Mouse (Mus musculus) adrenal gland, adult 18-20 months (tissue): ENCODE measurements around the gene Ncam1. TPM values are rescaled to one million over a fixed set of nuclear protein-coding genes. Genes with fewer than 3 reads are reported as not detected.

ENCODE experiments used
- DNase-seq, 2 experiments: peaks; one replicate each; pipeline ENCODE4 v3.0.0; 2021 to 2022; ENCODE audit warnings: low spot score in 2 of 2
- total RNA-seq, 2 experiments: library from RNA; stranded (reverse); gene quantifications; 1 replicate in 1 of 2; 2 replicates in 1 of 2; pipeline ENCODE4 v1.2.3; 2021

Ncam1 gene
- total RNA-seq, 2 experiments from 2014 or later: 52.1 to 54.9 TPM

GRCm38 (mm10) chr9:49681848-49682469, 116.8 kb downstream of the Ncam1 start:
- DNase-seq: no peak

DNA sequence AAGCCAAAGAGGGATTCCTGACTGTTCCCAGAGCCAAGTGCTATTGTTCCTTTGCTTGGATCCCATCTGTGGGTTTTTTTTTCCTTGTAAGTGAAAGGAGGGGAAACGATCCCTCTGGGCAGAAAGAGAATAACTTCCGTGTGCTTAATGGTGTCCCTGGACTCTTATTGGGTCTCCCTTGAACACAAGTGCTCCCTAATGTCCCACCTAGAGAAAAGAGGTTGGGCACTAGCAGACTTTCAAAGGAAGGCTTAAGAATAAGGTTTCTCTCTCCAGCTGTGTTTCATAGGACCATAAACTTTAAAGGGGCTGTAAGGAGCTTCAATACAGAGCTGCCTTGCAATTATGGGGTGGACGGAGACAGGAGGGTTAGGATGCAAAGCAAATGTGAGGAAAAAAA, 119.5 kb downstream of the Ncam1 start:
- DNase-seq: no peak

DNA sequence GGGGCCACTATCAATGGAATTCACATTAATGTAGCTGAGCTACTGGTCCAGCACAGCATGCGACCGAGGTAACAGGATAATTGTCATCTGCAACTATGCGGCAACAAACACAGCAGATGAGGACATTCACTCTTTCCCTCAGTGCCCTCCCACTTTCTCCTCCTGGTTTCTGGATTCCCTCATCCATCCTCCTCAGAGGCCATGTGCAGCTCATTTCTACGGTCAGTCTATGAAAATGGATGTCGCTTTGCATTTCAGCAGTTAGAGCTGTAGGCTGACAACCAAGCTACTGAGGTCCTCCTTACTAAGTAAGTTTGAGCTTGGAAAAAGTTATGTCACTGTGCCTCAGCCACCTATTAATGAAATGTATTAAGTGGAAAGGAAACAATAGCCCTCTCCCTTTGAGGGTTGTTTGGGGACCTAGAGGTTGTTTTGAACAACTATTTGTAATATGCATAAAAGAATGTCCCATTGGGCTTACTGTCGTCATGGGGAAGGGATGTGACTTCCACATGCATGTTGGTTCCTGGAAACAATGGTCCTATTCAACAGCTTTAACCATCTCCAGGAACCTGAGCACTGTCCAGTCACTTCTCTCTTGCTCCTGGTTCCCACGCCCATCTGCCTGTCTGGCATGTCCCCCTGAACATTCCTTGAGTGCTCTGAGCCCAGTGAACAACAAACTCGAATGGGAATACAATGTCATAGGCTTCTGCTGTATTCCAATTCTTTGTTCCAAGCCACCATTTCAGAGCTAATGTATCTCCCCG, 122.8 kb downstream of the Ncam1 start:
- no peak for DNase-seq

DNA sequence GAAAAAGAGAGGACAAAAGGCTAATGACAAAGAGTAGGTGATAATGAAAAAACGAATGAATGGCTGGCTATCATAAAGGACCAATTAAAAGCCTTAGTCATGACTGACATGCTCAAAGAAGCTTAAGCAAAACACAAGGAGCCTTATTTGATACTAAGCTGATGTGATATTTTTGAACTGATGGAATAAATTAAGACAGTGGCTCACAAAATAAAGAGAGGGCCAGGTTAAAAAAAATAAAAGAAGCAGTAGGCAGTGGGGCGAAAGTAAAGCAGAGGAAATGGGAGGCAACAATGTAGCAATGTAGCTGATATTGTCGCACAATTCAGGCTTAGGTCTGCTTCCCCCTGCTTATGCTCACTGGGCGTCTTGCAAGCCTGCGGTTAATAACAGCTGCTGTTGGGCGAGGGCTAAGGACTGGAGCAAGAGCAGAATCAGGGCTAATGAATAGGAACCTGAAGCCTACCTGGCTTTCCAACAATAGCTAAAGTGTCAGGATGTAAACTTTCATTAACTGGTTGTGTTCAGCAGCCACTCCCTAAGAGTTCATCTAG, 126.0 kb downstream of the Ncam1 start:
- no peak for DNase-seq

DNA sequence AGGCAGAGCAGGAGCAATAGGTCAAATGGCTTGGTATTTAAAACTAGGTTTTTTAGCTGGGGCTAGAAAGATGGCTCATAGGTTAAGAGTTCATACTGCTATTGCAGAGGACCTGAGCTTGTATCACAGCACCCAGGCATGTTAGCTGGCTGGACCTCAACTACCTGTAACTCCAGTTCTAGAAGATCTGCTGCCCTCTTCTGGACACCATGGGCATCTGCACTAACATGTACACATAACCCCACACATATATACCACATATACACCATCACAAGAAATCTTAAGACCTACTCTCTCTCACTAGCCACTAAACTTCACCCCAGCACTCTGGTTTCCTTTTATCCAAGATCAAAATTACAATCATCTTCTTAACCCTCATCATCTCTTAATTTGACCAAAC, 131.7 kb downstream of the Ncam1 start:
- DNase-seq: no peak

GRCm38 (mm10) chr9:49665361-49665760, 133.4 kb downstream of the Ncam1 start:
- DNase-seq: no peak

- DNase-seq: no peak
Measured at GRCm38 (mm10) chr9:49663927-49664320, 134.8 kb downstream of the Ncam1 start.

- DNase-seq: peak in 1 of 2 experiments; percentile 7
Measured at GRCm38 (mm10) chr9:49662958-49663926, 135.5 kb downstream of the Ncam1 start.

DNA sequence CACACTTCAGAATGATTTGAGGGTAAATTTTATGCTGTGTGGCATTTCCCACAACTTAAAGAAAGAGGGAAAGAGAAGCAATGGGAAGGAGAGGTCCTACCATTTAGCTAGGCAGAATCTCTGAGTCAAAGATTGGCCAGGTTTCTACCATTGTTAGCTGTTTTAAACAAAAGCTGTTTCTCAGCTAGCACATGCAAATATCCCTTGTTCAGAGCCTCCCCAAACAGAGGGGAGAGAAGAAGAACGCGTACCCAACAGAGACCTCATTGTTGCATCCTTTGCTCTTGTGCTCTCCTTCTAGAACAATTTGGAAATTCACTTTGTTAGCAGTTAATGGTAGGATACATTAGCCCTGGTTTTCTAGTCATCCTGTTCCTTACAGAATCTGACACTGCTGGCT, 137.2 kb downstream of the Ncam1 start:
- DNase-seq: no peak

DNA sequence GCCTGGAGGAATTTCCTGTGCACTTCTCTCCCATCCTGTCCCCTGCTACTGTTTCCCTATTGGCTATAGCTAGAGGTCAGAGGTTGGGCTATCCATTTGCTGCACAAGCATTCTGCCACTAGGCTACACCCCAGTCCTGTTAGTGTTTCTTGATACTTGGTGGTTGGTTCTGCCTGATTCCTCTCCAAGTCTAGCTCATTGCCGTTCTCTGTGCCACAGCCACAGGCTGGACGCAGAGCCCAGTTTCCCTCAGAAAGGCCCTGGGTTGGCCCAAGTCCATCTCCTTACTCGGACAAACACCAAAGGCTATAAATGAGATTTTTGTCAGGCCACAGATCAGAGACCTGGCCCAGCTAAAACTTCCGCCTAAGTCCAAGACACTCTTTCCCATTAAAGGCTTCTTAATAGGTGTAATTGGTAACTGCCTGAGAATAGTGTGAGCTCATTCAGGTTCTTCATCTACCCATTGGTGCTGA, 140.3 kb downstream of the Ncam1 start:
- DNase-seq: no peak

DNA sequence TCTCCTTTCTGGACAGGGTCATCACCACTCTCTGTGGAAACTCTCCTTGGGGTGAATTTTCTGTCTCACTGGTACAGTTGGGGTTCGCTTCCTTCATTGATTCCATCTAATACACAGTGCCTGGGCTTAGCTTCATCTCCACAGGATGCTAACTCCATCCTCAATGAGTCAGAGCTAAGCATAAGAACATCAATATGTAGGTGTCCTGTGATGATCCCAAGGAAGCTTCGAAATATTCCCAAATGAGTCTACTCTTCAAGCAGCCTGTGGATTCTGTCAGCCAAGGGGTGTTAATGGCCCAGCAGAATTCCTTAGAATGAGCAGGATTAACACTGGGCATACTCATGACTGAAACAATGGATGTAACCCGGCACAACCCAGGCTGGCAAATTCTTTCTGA, 144.3 kb downstream of the Ncam1 start:
- no peak for DNase-seq

GRCm38 (mm10) chr9:49653478-49654245, 145.1 kb downstream of the Ncam1 start:
- DNase-seq: no peak

- DNase-seq: no peak
Measured at GRCm38 (mm10) chr9:49644296-49644695, 154.4 kb downstream of the Ncam1 start.

- no peak for DNase-seq
Measured at GRCm38 (mm10) chr9:49640764-49641163, 158.0 kb downstream of the Ncam1 start.

DNA sequence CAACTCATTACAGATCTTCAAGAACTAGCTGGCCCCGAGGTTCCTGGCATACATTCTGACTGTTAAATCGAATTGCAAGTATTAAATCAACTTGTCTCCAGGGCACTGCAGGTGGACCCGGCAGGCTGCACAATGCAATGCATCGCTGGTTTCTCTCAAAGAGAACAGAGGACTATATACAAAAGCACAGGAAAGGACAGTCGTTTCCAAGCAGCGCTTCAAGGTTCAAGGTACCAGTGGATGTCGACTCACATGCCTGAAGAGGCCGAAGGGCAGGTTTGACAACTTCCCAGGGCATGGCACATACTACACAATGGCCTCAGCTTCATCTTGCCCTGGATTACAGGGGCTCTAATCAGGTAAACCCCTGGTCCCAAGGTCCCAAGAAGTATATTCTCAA, 158.6 kb downstream of the Ncam1 start:
- no peak for DNase-seq

- DNase-seq: no peak
Measured at GRCm38 (mm10) chr9:49637955-49638354, 160.8 kb downstream of the Ncam1 start.

DNA sequence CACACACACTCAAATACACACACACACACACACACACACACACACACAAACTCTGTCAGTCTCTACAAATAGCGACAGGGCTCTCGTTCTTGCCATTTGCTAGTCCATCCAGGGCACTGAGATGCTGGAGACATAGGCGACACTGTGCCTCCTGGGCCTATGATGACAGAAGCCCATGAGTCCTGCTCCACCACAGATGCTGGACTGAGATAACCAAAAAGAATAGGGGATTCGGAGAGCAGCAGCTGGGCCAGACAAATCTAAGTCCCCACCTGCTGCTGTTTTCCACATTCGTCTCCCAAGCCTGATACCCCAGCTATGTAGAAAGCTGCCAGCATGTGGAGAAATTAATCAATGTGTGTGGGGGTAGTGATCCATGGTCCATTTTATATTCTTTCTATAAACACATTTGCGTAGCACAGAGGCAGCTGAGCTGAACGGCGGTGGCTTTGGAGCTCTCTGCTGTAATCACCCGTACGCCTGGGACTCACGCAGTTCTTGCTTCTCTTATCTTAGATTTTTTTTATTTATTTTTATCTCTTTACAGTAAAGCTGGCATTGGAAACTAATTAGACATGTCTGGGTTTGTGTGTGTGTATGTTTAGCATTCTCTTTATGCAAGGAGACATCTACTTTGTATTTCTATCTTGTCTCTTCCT, 162.9 kb downstream of the Ncam1 start:
- DNase-seq: no peak

DNA sequence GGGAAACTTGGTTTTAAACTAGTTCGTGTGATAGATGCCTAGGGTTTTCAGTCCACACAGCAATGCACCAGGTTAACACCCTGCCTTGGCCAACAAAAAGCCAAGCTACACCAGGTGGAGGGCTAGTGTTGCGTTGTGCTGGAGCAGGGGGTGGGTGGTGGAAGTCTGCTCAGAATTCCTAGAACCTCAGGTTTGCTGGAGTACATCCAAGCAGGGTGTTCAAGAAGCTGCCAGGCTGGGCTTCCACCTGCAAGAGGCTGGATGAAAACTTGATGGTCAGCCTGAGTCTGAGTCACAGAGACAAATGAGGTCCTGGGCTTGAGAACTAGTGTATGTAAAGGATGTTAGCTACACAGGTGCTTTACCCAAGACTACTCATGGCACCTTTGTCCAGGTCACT, 166.1 kb downstream of the Ncam1 start:
- no peak for DNase-seq

- no peak for DNase-seq
Measured at GRCm38 (mm10) chr9:49630336-49630735, 168.4 kb downstream of the Ncam1 start.

DNA sequence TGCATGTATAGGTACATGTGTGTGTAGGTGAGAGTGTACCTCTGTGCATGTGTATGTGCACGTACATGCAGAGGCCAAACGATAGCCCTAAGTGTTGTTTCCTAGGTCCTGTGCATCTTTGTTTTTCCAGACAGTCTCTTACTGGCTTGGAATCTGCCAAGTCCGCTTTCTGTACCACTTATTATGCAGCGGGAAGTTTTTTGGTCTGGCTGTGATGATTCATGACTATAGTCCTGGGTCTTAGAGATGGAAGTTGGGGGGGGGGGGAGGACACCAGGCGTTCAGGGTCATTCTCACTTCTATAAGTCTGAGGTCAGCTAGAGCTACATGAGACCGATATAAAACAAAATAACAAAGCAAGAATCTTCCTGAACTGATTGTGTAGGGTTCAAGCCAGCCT, 173.8 kb downstream of the Ncam1 start:
- no peak for DNase-seq
